Mouse (Mus musculus) testis, postnatal 10 days (tissue): Measurements from ENCODE around the gene Maml3.

Experiments used
- DNase-seq: peaks from one replicate; pipeline ENCODE4 v3.0.0; 2021; ENCODE audit warnings: low spot score

Gene Maml3

GRCm38 (mm10) chr3:52045221-52045641 is 59.6 kb downstream of the Maml3 start:
- peak; percentile 70 for DNase-seq

- DNase-seq, result no peak
These were observed 60.2 kb downstream of the Maml3 start for GRCm38 (mm10) chr3:52044651-52045050.

DNA sequence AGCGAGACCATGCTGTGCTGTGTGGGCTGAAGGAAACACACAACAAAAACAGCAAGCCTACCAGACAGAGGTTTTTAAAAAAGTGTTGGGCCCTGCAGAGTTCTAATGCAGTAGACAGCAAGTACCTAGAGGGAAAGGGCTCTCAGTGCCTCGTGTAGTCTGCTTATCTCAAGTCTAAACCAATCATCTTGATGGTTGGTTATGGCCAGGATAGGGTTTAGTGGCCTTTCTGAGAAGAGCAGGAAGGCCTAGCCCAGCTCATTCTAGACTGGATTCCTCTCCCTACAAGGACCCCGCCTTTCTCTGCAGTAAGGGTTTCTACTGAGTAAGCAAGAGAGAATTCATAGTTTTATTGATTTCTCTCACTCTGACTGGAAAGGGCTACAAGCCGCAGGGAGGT is 61.0 kb downstream of the Maml3 start:
- DNase-seq, result no peak

GRCm38 (mm10) chr3:52042680-52043079 is 62.2 kb downstream of the Maml3 start:
- DNase-seq, result no peak

DNA sequence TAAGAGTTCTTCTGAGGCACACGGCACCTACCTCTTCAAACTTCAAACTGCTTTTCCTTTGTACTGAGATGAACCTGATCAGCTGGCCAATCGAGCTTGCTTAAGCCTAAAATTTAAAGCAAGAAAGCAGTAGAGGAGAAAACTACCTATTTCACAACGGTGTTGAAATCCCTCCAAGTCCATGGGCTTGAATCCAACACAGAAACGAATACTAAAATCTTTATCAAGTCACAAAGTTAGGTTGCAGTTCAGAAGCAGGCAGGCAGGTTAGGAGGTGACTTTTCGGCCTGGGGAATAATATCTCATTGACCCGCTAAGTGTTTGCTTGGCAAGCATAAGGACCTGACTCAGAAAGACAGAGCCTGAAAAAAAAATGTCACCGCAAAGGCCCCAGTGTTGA is 64.9 kb downstream of the Maml3 start:
- no peak for DNase-seq

GRCm38 (mm10) chr3:52037260-52037659 is 67.6 kb downstream of the Maml3 start:
- no peak for DNase-seq

GRCm38 (mm10) chr3:52035404-52035803 is 69.5 kb downstream of the Maml3 start:
- peak; percentile 52 for DNase-seq

- peak; percentile 37 for DNase-seq
These were observed 70.9 kb downstream of the Maml3 start for GRCm38 (mm10) chr3:52033857-52034588.

- DNase-seq, result no peak
These were observed 73.5 kb downstream of the Maml3 start for GRCm38 (mm10) chr3:52031327-52031726.

GRCm38 (mm10) chr3:52030114-52030513 is 74.8 kb downstream of the Maml3 start:
- DNase-seq, result no peak

GRCm38 (mm10) chr3:52029661-52030081 is 75.2 kb downstream of the Maml3 start:
- no peak for DNase-seq

DNA sequence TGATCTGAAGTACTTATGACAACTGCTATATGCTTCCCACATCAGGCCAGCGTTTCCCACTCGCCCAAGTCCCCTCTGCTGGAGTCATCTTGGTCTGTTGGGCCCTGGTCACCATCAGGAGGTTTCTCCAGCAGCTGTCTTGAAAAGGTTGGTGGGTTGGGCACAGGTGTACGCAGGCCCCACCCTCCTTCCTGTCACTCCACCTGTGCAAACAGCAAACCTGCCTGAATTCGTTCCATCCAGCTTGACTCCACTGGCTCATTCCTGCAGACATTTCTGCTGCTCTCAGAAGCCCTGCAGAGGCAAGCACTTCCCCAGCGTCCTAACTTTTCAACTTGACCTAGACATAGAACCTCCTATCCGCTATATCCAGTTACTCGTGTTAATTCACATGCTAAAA is 76.9 kb downstream of the Maml3 start:
- DNase-seq, result no peak

DNA sequence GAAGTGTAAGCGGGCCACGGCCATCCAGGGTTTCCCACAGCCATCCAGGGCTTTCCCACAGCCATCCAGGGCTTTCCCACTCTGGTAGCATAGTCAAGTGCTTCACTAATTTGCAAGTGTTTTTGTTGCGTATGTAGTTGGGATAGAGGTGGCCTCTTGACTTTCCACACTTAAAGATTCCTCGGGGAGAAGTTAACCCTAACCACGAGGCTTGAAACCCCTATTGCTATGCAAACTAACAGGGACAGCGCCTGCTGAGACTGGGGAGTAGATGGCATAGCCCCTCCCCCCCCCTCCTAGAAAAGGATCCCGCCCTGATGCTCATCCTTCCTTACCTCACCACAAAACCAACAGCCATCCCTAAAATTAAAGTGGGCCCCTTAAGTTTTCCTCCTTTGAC is 82.4 kb downstream of the Maml3 start:
- DNase-seq, result no peak

DNA sequence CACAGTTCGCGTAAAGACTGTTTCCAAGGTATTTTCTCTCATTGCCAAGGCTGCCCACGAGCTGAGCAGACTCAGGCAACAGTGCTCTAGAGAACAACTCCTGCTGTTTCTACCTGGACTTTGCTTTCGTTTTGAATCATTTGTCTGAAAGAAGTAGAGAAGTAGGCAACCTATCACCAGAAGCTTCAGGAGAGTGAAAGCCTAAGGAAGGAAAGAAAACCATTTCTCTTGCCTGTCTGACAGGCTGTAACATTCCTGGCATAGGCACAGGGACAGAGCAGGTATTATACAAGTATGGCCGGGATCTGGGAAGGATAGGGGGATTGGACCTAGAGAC is 86.8 kb downstream of the Maml3 start:
- DNase-seq, result no peak

GRCm38 (mm10) chr3:52017439-52018102 is 87.3 kb downstream of the Maml3 start:
- no peak for DNase-seq

- DNase-seq, result no peak
These were observed 88.7 kb downstream of the Maml3 start for GRCm38 (mm10) chr3:52016178-52016577.

- DNase-seq, result no peak
These were observed 89.3 kb downstream of the Maml3 start for GRCm38 (mm10) chr3:52015556-52015955.

DNA sequence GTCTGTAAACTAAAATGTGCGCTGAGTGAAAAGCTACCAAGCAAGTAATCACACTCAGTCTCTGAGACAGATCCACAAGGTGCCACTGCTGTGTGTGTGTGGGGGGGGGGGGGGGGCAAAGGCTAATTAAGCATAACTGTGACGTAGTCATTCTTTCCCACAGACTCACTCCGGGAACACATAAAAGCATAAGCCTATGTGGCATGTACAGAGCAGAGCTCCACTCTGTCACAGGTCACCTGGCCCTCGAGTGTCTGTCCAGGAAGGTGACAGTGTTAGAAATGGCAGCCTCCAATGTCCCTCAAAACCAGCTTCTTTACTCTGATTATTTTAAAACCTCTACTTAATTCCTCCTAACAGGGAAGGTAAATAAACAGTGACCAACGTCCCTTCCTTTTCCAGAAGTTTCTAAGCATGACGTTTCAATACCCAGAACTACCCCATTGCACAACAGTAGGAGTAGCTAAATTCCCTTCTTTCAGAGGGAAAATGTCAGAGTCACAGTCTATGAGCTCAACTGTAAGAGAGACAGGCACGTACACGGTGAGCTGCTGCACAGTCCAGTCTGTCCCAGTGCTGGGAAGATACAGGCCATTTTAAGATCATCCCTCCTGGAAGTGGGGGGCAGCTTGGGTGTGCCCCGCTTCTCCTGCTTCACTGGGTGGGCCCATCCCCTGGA is 93.7 kb downstream of the Maml3 start:
- no peak for DNase-seq

DNA sequence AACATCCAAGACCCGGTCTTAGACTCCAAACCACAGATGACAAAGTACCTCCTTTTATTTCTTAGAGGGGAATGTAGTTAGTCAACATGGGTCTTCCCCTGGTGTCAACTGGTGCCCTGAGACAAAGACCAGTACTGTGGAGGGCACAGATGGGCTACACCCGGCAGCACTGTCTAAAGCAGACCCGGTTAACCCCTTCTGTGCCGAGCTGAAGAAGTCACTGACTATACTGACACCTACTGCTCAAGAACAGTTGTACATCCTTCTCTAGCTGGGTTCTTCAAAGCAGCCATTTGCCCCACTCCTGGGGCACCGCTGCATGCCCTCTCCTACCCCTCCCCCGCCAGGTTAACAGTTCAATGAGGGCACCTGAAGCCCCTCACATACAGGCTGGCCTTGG is 95.6 kb downstream of the Maml3 start:
- peak; percentile 49 for DNase-seq

- DNase-seq, result peak; percentile 53
These were observed 97.1 kb downstream of the Maml3 start for GRCm38 (mm10) chr3:52007602-52008252.

DNA sequence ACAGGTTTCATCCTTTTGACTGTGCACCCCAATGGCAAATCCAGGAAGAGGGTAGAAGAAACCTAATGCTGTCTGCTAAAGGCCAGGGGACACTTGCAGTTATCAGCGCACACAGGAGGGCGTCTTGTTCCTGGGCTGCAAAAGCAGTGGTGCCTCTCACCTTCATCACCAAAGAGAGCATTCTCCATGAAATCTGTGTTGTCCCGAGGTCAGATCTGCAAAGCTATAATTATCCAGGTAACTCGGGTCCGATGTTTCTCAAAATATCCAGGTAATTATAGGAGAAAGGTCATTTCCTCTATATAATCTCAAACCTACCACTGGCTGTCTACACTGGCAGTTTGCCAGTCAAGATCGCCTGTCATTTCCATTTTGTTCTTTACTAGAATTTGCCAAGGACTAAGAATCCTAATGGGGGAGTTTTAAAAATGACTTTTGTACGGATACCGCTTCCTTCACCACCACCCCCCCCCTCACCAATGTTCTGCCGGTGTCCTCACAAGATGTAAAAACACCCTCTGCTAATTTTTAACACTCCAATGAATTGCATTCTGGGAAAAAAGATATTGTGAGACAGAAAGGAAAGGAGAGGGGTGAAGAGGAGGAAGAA is 98.0 kb downstream of the Maml3 start:
- DNase-seq, result no peak

DNA sequence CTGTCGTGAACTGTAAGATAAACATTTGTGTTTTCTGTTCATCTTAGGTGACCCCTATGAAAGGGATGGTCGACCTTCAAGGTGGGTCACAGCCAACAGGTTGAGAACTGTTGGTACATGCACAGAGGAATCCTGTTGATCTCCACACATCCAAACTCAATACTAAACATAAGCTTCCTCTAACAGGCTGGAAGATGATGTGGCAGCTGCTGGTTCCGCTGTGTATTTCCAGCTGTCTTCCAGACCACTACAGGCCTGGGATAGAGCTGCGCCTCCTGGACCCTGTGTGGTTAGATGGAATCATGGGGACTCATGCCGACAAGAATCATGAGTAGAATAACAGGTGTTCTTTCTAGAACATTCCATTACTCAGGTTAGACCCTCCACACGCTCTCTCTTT is 101.2 kb downstream of the Maml3 start:
- no peak for DNase-seq
